Mouse (Mus musculus) megakaryocyte, embryonic 14.5 days (primary cell): ENCODE results near the gene Sclt1.

Source experiments
- FLI1 ChIP-seq: IDR thresholded peaks from 2 replicates; pipeline ENCODE4 v1.6.1; 2012; ENCODE audit warnings: low read length, inconsistent platforms, mixed read lengths
- GATA1 ChIP-seq: IDR thresholded peaks from 3 replicates; pipeline ENCODE4 v1.6.1; 2012; ENCODE audit warnings: mixed read lengths, low read length, inconsistent platforms, borderline replicate concordance

DNA sequence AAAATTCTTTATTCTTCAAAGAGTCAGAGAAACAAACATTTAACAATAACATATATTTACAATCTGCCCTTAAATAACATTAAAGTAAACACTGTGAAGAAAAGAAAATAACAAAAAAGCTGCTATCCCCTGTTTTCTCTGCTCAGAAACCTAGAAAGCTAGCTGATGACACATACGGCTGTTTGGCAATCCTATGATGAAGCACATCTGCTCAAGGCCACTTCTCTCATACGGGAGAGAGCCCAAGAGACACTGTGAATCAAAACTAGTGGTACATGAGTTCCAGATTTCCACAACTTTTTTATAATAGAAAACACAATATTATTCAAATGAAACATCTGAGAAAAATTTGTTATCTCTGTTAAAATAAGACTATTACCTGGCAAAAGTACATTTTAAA, 55.9 kb downstream of the Sclt1 start:
- TF ChIP-seq GATA1 (no peak), FLI1 (no peak)
